Comparison of ENCODE assay signal across 18 mouse cellular contexts in genomic region chr3:86109099-86109498, GRCm38 (mm10). TPM values are rescaled to one million over a fixed set of nuclear protein-coding genes. Genes with fewer than 3 reads are reported as not detected.
A peak's percentile ranks its signal among the peaks of the same experiment; 100 is the strongest.
DNase-seq lines count a peak whose midpoint lies in the region; ATAC-seq and TF ChIP-seq lines count a peak whose summit lies in the region.
"Had no signal": no experiment of that assay in that cellular context is flagged by ENCODE, and none has a peak within 500 bp of the region (broad histone marks: within the 10 kb centered on the region; RNA-seq: fewer than 3 reads in every experiment).

No protein-coding gene starts in this region.

- WGBS in lung, embryonic 15.5 days = 59% methylated on average over 7 of the region's 7 CpGs
- 60% methylated on average over 7 of the region's 7 CpGs for WGBS in liver, embryonic 14.5 days (ENCODE audit: insufficient replicate concordance)

- H3K9me3 ChIP-seq in erythroblast, embryonic 14.5 days (ENCODE audit: control insufficient read depth, low read length) = 0 out of 2 replicates have a peak, but pooled peaks cover 2% of the 10 kb centered on the region
- H3K9me3 ChIP-seq in lung, embryonic 15.5 days = no peaks in the 10 kb centered on the region
- no peaks in the 10 kb centered on the region for H3K9me3 ChIP-seq in MEL (replicated peaks; ENCODE audit: insufficient read depth, low read length)
- H3K9me3 ChIP-seq in liver, embryonic 14.5 days (ENCODE audit: control insufficient read depth, low read length) = no peaks in the 10 kb centered on the region
- H3K9me3 ChIP-seq: intestine, embryonic 15.5 days; kidney, embryonic 15.5 days; neural tube, embryonic 12.5 days had no signal

- no peak overlapping the region for H3K9ac ChIP-seq in lung, embryonic 15.5 days
- peak overlapping the region; percentile 44 for H3K9ac ChIP-seq in MEL (ENCODE audit: control insufficient read depth, low read depth, low read length, poor library complexity, severe bottlenecking)
- H3K9ac ChIP-seq in liver, embryonic 14.5 days (replicated peaks) = peak overlapping the region; percentile 69
- H3K9ac ChIP-seq: forebrain, postnatal 0 days; hindbrain, embryonic 14.5 days; intestine, embryonic 15.5 days; kidney, embryonic 15.5 days; neural tube, embryonic 12.5 days had no signal

- peak overlapping the region; percentile 49 for H3K4me3 ChIP-seq in erythroblast, embryonic 14.5 days (replicated peaks)
- no peak overlapping the region for H3K4me3 ChIP-seq in lung, embryonic 15.5 days
- H3K4me3 ChIP-seq in MEL (ENCODE audit: control insufficient read depth in 1 of 2, insufficient read depth in 1 of 2, low read depth in 2 of 2, low read length in 2 of 2) = no peak overlapping the region
- H3K4me3 ChIP-seq in liver, embryonic 14.5 days (ENCODE audit: insufficient read depth in 1 of 2, low read depth in 2 of 2, low read length in 2 of 2) = no peak overlapping the region
- H3K4me3 ChIP-seq: heart, adult 2 months; intestine, embryonic 15.5 days; kidney, embryonic 15.5 days; neural tube, embryonic 12.5 days had no signal

- H3K27ac ChIP-seq in lung, embryonic 15.5 days = peak overlapping the region; percentile 29; the same call in 1 of the 2 replicates
- H3K27ac ChIP-seq in MEL (ENCODE audit: control insufficient read depth, low read depth, low read length) = peak overlapping the region; percentile 83
- peak overlapping the region; percentile 98 for H3K27ac ChIP-seq in liver, embryonic 14.5 days
- H3K27ac ChIP-seq: heart, adult 2 months; hindbrain, embryonic 14.5 days; intestine, embryonic 15.5 days; kidney, embryonic 15.5 days; neural tube, embryonic 12.5 days had no signal

- TF ChIP-seq CTCF in MEL (IDR thresholded peaks at IDR 0.05 in 2 of 3, conservative IDR thresholded peaks at IDR 0.05 in 1 of 3; ENCODE audit: control insufficient read depth in 1 of 3, insufficient read depth in 1 of 3, low read depth in 2 of 3, low read length in 3 of 3, poor library complexity in 1 of 3, severe bottlenecking in 1 of 3) = no peak
- no peak for TF ChIP-seq CTCF in liver, embryonic 14.5 days (IDR thresholded peaks at IDR 0.05; ENCODE audit: low read depth)

- no peak for TF ChIP-seq EP300 in MEL (IDR thresholded peaks at IDR 0.05; ENCODE audit: low read depth in 1 of 2, low read length in 2 of 2)
- TF ChIP-seq EP300 in liver, embryonic 14.5 days (IDR thresholded peaks at IDR 0.05; ENCODE audit: low read depth) = no peak

- no peak for ATAC-seq in erythroblast, adult 5-6 weeks (replicated peaks; ENCODE audit: low FRiP score, poor library complexity, severe bottlenecking)
- ATAC-seq in lung, embryonic 15.5 days (ENCODE audit: borderline replicate concordance, extremely low read depth, low FRiP score, low TSS enrichment) = no peak
- no peak for ATAC-seq in liver, embryonic 14.5 days (ENCODE audit: insufficient read depth)
- ATAC-seq: forebrain, postnatal 0 days had no signal

- H3K36me3 ChIP-seq in erythroblast, embryonic 14.5 days (ENCODE audit: control insufficient read depth) = peaks cover 36% of the 10 kb centered on the region
- peaks cover 14% of the 10 kb centered on the region for H3K36me3 ChIP-seq in lung, embryonic 15.5 days
- H3K36me3 ChIP-seq in MEL (ENCODE audit: control insufficient read depth in 1 of 2, insufficient read depth in 2 of 2, low read length in 2 of 2) = peaks cover 0 to 18% of the 10 kb centered on the region in 2 experiments; a peak in 2 of 4 replicates
- no peaks in the 10 kb centered on the region for H3K36me3 ChIP-seq in liver, embryonic 14.5 days (replicated peaks; ENCODE audit: control insufficient read depth, insufficient read depth, low read depth)
- H3K36me3 ChIP-seq: intestine, embryonic 15.5 days; neural tube, embryonic 12.5 days had no signal

- TF ChIP-seq POLR2A in MEL (IDR thresholded peaks at IDR 0.05; ENCODE audit: control insufficient read depth in 1 of 2, insufficient read depth in 1 of 2, low read depth in 1 of 2, low read length in 2 of 2, poor library complexity in 1 of 2) = no peak

- no peaks in the 10 kb centered on the region; the same call in 1 of the 2 replicates for H3K79me2 ChIP-seq in MEL (ENCODE audit: control insufficient read depth, insufficient read depth, low read length, poor library complexity)

- peaks cover 80% of the 10 kb centered on the region for H3K4me1 ChIP-seq in erythroblast, embryonic 14.5 days (ENCODE audit: control insufficient read depth)
- H3K4me1 ChIP-seq in lung, embryonic 15.5 days = peaks cover 6% of the 10 kb centered on the region
- peaks cover 4 to 14% of the 10 kb centered on the region in 2 experiments; a peak in 3 of 4 replicates for H3K4me1 ChIP-seq in MEL (ENCODE audit: control insufficient read depth in 1 of 2, insufficient read depth in 2 of 2, low read length in 2 of 2)
- H3K4me1 ChIP-seq in liver, embryonic 14.5 days (replicated peaks; ENCODE audit: control insufficient read depth in 2 of 2, insufficient read depth in 2 of 2, low read length in 1 of 2) = peaks cover 35 to 41% of the 10 kb centered on the region in 2 experiments
- H3K4me1 ChIP-seq: kidney, embryonic 15.5 days; neural tube, embryonic 12.5 days had no signal

- intact Hi-C loops in gastrocnemius, postnatal 14 days (cut with DNase I; ENCODE audit: low total_unique reads) = no loop called here

- no peak overlapping the region for H3K4me2 ChIP-seq in lung, embryonic 15.5 days
- H3K4me2 ChIP-seq in liver, embryonic 14.5 days (ENCODE audit: low read depth) = peak overlapping the region; percentile 72
- H3K4me2 ChIP-seq: hindbrain, embryonic 14.5 days; intestine, embryonic 15.5 days; kidney, embryonic 15.5 days; neural tube, embryonic 12.5 days had no signal

- H3K27me3 ChIP-seq in erythroblast, embryonic 14.5 days (ENCODE audit: control insufficient read depth) = no peaks in the 10 kb centered on the region
- H3K27me3 ChIP-seq in lung, embryonic 15.5 days = no peaks in the 10 kb centered on the region
- H3K27me3 ChIP-seq in MEL (ENCODE audit: control insufficient read depth in 1 of 2, insufficient read depth in 2 of 2, low read length in 2 of 2) = no peaks in the 10 kb centered on the region
- no peaks in the 10 kb centered on the region for H3K27me3 ChIP-seq in liver, embryonic 14.5 days (ENCODE audit: control insufficient read depth, insufficient read depth, low read length)
- H3K27me3 ChIP-seq: intestine, embryonic 15.5 days; kidney, embryonic 15.5 days; neural tube, embryonic 12.5 days had no signal

- TF ChIP-seq RAD21 in MEL (IDR thresholded peaks at IDR 0.05; ENCODE audit: low read depth, low read length) = no peak

- DNase-seq in lung, postnatal 25 days (ENCODE audit: low spot score) = no peak
- no peak for DNase-seq in MEL (ENCODE audit: low read depth, low spot score)
- no peak for DNase-seq in liver, embryonic 14.5 days (ENCODE audit: low read depth in 3 of 3, low spot score in 3 of 3)
- DNase-seq in yolk sac, embryonic 10.5 days (ENCODE audit: low spot score) = no peak
- DNase-seq in gastrocnemius, postnatal 14 days = no peak
- DNase-seq: cerebellum, postnatal 14 days; embryo, embryonic 11 days; forebrain, postnatal 0 days; heart, adult 2 months; heart, postnatal 14 days; layer of hippocampus, postnatal 36 days had no signal

TF ChIP-seq in MEL, 35 proteins besides CTCF, POLR2A, EP300 and RAD21:
- TF ChIP-seq SIN3A (IDR thresholded peaks at IDR 0.05; ENCODE audit: low read length) = no peak
- TF ChIP-seq UBTF (IDR thresholded peaks at IDR 0.05; ENCODE audit: borderline replicate concordance, insufficient read depth, low read depth, low read length) = no peak
- TF ChIP-seq MXI1 (IDR thresholded peaks at IDR 0.05; ENCODE audit: low read depth, low read length) = no peak
- TF ChIP-seq SMC3 (IDR thresholded peaks at IDR 0.05; ENCODE audit: low read depth, low read length) = no peak
- TF ChIP-seq USF1 (IDR thresholded peaks at IDR 0.05; ENCODE audit: low read depth, low read length) = no peak
- no peak for TF ChIP-seq NELFE (IDR thresholded peaks at IDR 0.05; ENCODE audit: low read depth, low read length)
- TF ChIP-seq ZMIZ1 (IDR thresholded peaks at IDR 0.05; ENCODE audit: low read depth, low read length) = no peak
- TF ChIP-seq KAT2A (conservative IDR thresholded peaks at IDR 0.05; ENCODE audit: low read depth, low read length) = no peak
- no peak for TF ChIP-seq NRF1 (IDR thresholded peaks at IDR 0.05; ENCODE audit: insufficient read depth, low read depth, low read length, poor library complexity, severe bottlenecking)
- TF ChIP-seq CHD2 (IDR thresholded peaks at IDR 0.05; ENCODE audit: low read length) = no peak
- TF ChIP-seq TCF12 (IDR thresholded peaks at IDR 0.05; ENCODE audit: low read depth, low read length) = no peak
- no peak; the same call in 1 of the 2 replicates for TF ChIP-seq BHLHE40 (IDR thresholded peaks at IDR 0.05; ENCODE audit: borderline replicate concordance, low read depth, low read length)
- TF ChIP-seq JUND (IDR thresholded peaks at IDR 0.05; ENCODE audit: low read depth, low read length) = no peak
- no peak for TF ChIP-seq TBP (IDR thresholded peaks at IDR 0.05; ENCODE audit: low read depth, low read length)
- TF ChIP-seq MEF2A (IDR thresholded peaks at IDR 0.05; ENCODE audit: extremely low read depth, insufficient replicate concordance, low read depth, low read length, poor library complexity, severe bottlenecking) = no peak

RNA-seq across cellular contexts. Expression of gene Rps3a1, which starts 33.4 kb away (rescaled TPM):
- polyA plus RNA-seq in erythroblast, embryonic 14.5 days (2012) = 20.8 and 31.3 TPM in 2 replicates
- total RNA-seq in erythroblast, adult 5-6 weeks (2015; ENCODE audit: low replicate concordance) = 667 and 844 TPM in 2 replicates
- 933 and 1,033 TPM in 2 replicates for total RNA-seq in erythroblast, adult 5-6 weeks (2017; ENCODE audit: low replicate concordance)
- 1,266 and 1,287 TPM in 2 replicates for polyA plus RNA-seq in lung, embryonic 15.5 days (2015; fragmentation: Nextera tagmentation; extraction: Ambion mirVana)
- total RNA-seq in MEL (2012; rRNA removed) = 2,397 and 2,507 TPM in 2 replicates
- polyA plus RNA-seq in MEL (2012; ENCODE audit: insufficient read depth in 1 of 2, insufficient read length in 2 of 2, low read depth in 1 of 2, low replicate concordance in 2 of 2, missing spikeins in 1 of 2) = 1,000 to 10,000 TPM in 1 of 2 experiments, not detected in 1; 1,198 TPM
- 548 and 1,025 TPM in 2 replicates for polyA plus RNA-seq in liver, embryonic 14.5 days (2012; rRNA removed)
- 946 and 980 TPM in 2 replicates for polyA plus RNA-seq in liver, embryonic 14.5 days (2014; fragmentation: Nextera tagmentation; extraction: Ambion mirVana)
- 100 to 1,000 TPM; 470 to 549 TPM for total RNA-seq in gastrocnemius, postnatal 14 days (2021)

Comparison
In these comparisons a context has a peak if more than half of its experiments do, and no peak if none do; other contexts are left out.
1. H3K27ac ChIP-seq: peak in every context shown above with its lines; median percentile 98 in liver, embryonic 14.5 days; 83 in MEL; 29 in lung, embryonic 15.5 days.